Mouse (Mus musculus) G1E (cell line): ENCODE measurements around the gene 2510002D24Rik. TPM values are rescaled to one million over a fixed set of nuclear protein-coding genes. Genes with fewer than 3 reads are reported as not detected.
A peak's percentile ranks its signal among the peaks of the same experiment; 100 is the strongest.

Source experiments
- ATAC-seq: 2 replicates; pipeline ENCODE4 v1.8.0; 2016; ENCODE audit warnings: mild to moderate bottlenecking; ENCODE audit not compliant: insufficient number of reproducible peaks, poor library complexity, low FRiP score, severe bottlenecking; ENCODE audit errors: extremely low read depth
- DNase-seq: peaks from one replicate; pipeline ENCODE4 v3.0.0; 2012; ENCODE audit warnings: low spot score
- H3K27me3 ChIP-seq: 2 replicates; pipeline ENCODE4 v1.6.1; 2012; ENCODE audit warnings: mild to moderate bottlenecking, low read length, inconsistent platforms; ENCODE audit not compliant: insufficient read depth
- H3K36me3 ChIP-seq: replicated peaks from 2 replicates; pipeline ENCODE3; 2012; ENCODE audit warnings: mild to moderate bottlenecking, inconsistent platforms
- H3K4me1 ChIP-seq: 2 replicates; pipeline ENCODE4 v1.6.1; 2012; ENCODE audit warnings: low read depth, low read length, inconsistent platforms, mixed read lengths; ENCODE audit not compliant: insufficient read depth
- H3K4me3 ChIP-seq: 2 replicates; pipeline ENCODE4 v1.5.1; 2012; ENCODE audit warnings: low read depth, mild to moderate bottlenecking, inconsistent platforms, low read length, moderate library complexity, mixed read lengths
- H3K9me3 ChIP-seq: replicated peaks from 2 replicates; pipeline ENCODE4 v1.6.1; 2012; ENCODE audit warnings: inconsistent platforms
- CTCF ChIP-seq: IDR thresholded peaks from 2 replicates; pipeline ENCODE4 v1.5.1; 2012; ENCODE audit warnings: low read depth, low read length, inconsistent platforms, mixed read lengths
- GATA1 ChIP-seq: IDR thresholded peaks from 2 replicates; pipeline ENCODE4 v1.6.1; 2012; ENCODE audit warnings: borderline replicate concordance, low read length, inconsistent platforms, mixed read lengths
- GATA2 ChIP-seq: IDR thresholded peaks from 2 replicates; pipeline ENCODE4 v1.6.1; 2012; ENCODE audit warnings: low read depth, low read length, inconsistent platforms, borderline replicate concordance
- POLR2AphosphoS5 ChIP-seq: IDR thresholded peaks from 2 replicates; pipeline ENCODE4 v1.6.1; 2012; ENCODE audit warnings: low read depth, low read length, inconsistent platforms; ENCODE audit not compliant: insufficient replicate concordance
- TAL1 ChIP-seq: conservative IDR thresholded peaks from 2 replicates; pipeline ENCODE4 v1.6.1; 2012; ENCODE audit warnings: low read depth, low read length, inconsistent platforms, mixed read lengths
- polyA plus RNA-seq: library from polyadenylated mRNA; stranded (reverse); fragments of >175 nt; gene quantifications from 2 replicates; pipeline ENCODE4 v1.2.3, GENCODE M21; 2012
- total RNA-seq, 2 experiments: library from RNA; stranded (forward) in 1 of 2; stranded (reverse) in 1 of 2; fragments of 200-1000 nt in 1 of 2; fragments of >200 nt in 1 of 2; fragmentation: Nextera tagmentation in 1 of 2; gene quantifications; 2 replicates each; pipeline ENCODE4 v1.2.3; 2014 to 2017

Gene 2510002D24Rik
- total and polyA plus RNA-seq, 3 experiments: 45.9 to 74.9 (median 64.3) TPM

- Histone ChIP-seq H3K27me3 (no peaks in the 10 kb centered on the region), H3K9me3 (no peaks in the 10 kb centered on the region), H3K4me3 (peak within 1 kb of the TSS; percentile 99), H3K36me3 (peaks cover 62% of the 10 kb centered on the region), H3K4me1 (peaks cover 38% of the 10 kb centered on the region)
- TF ChIP-seq POLR2AphosphoS5 (no peak), GATA2 (no peak), TAL1 (no peak), CTCF (no peak), GATA1 (no peak)
- DNase-seq (peak; percentile 83), ATAC-seq (peak; percentile 84)
Observed at GRCm38 (mm10) chr16:18876442-18877308, 40.3 kb downstream of the 2510002D24Rik start, which contains the start of the genes Mrpl40 and Hira. TSS of gene Mrpl40 (minus strand) at chr16:18876862. TSS of gene Hira (plus strand) at chr16:18877037.

- Histone ChIP-seq H3K9me3 (no peaks in the 10 kb centered on the region), H3K4me3 (peak overlapping the region; percentile 99), H3K36me3 (peaks cover 62% of the 10 kb centered on the region), H3K27me3 (no peaks in the 10 kb centered on the region), H3K4me1 (peaks cover 38% of the 10 kb centered on the region)
- DNase-seq (peak; percentile 44), ATAC-seq (peak; percentile 43)
- no peak for TF ChIP-seq TAL1
- 0 out of 2 replicates have a peak, but pooled peaks have one; percentile 6 for TF ChIP-seq CTCF
- TF ChIP-seq GATA1: no peak
- no peak for TF ChIP-seq GATA2
Observed at GRCm38 (mm10) chr16:18877386-18878090, 41.2 kb downstream of the 2510002D24Rik start.

DNA sequence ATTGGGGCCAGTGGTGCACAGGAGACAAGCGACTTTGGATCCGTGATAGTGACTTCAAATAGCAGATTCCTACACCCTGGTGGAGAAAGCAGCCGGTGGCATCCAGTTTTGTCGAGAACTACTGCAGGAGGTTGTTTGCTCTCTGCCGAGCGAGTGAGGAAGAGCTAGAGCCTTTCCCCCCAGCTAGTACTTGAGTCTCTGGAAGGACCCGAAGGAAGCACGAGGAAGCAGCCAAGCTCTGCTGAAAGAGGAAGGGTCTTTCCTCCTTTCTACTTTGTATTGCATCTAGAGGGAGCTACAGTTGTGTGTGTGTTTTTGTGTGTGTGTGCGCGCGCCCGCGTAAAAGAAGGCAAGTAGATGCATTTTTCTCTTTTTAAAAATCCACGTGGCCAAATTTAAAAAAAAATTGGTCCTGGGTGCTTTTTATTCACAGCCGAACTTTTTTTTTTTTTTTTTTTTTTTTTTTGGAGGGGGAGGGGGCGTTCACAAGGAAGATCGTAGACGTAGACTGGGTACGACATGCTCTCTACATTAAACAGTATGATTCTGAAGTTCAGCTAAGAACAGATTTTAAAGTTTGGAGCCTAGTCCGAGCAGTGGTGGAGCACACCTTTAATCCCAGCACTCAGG is 41.8 kb downstream of the 2510002D24Rik start:
- ATAC-seq (no peak), DNase-seq (no peak)
- TF ChIP-seq CTCF (no peak), TAL1 (no peak), GATA2 (no peak), POLR2AphosphoS5 (no peak), GATA1 (no peak)
- Histone ChIP-seq H3K27me3 (no peaks in the 10 kb centered on the region), H3K4me3 (peak overlapping the region; percentile 99), H3K36me3 (peaks cover 62% of the 10 kb centered on the region), H3K9me3 (no peaks in the 10 kb centered on the region), H3K4me1 (peaks cover 38% of the 10 kb centered on the region)

GRCm38 (mm10) chr16:18884044-18884443 is 47.7 kb downstream of the 2510002D24Rik start:
- DNase-seq: no peak
- peaks cover 80% of the 10 kb centered on the region for H3K36me3 ChIP-seq
- no peaks in the 10 kb centered on the region for H3K27me3 ChIP-seq
- H3K9me3 ChIP-seq: no peaks in the 10 kb centered on the region
- TF ChIP-seq POLR2AphosphoS5: no peak
- TF ChIP-seq CTCF: no peak
- TF ChIP-seq TAL1: no peak
- TF ChIP-seq GATA2: no peak
- TF ChIP-seq GATA1: no peak
- H3K4me3 ChIP-seq: no peak overlapping the region
- ATAC-seq: no peak
- H3K4me1 ChIP-seq: peaks cover 23% of the 10 kb centered on the region

Other genes with a start within 250 kb of the 2510002D24Rik start
- not detected in 2 replicates for gene Tbx1, start 245.9 kb upstream of the 2510002D24Rik start, total RNA-seq (2014; fragmentation: Nextera tagmentation)
- 0.11 TPM in 1 of 2 replicates, not detected in the other for gene Tbx1, start 245.9 kb upstream of the 2510002D24Rik start, total RNA-seq (2017)
- not detected in 2 replicates for gene Tbx1, start 245.9 kb upstream of the 2510002D24Rik start, polyA plus RNA-seq
- not detected in 2 replicates for gene Gp1bb, start 214.2 kb upstream of the 2510002D24Rik start, total RNA-seq (2014; fragmentation: Nextera tagmentation)
- gene Gp1bb, start 214.2 kb upstream of the 2510002D24Rik start, total RNA-seq (2017): 0.11 TPM in 1 of 2 replicates, not detected in the other
- 0.20 and 0.44 TPM in 2 replicates for gene Gp1bb, start 214.2 kb upstream of the 2510002D24Rik start, polyA plus RNA-seq
- gene Gm49601, start 210.2 kb upstream of the 2510002D24Rik start, total RNA-seq (2014; fragmentation: Nextera tagmentation): not detected in 2 replicates
- 0.33 TPM in 1 of 2 replicates, not detected in the other for gene Gm49601, start 210.2 kb upstream of the 2510002D24Rik start, total RNA-seq (2017)
- gene Gm49601, start 210.2 kb upstream of the 2510002D24Rik start, polyA plus RNA-seq: not detected in 2 replicates
- gene Sept5, start 206.6 kb upstream of the 2510002D24Rik start, total RNA-seq (2014; fragmentation: Nextera tagmentation): not detected in 2 replicates
- gene Sept5, start 206.6 kb upstream of the 2510002D24Rik start, total RNA-seq (2017): 0.05 TPM in 1 of 2 replicates, not detected in the other
- gene Sept5, start 206.6 kb upstream of the 2510002D24Rik start, polyA plus RNA-seq: not detected in 2 replicates
- gene Cldn5, start 59.7 kb upstream of the 2510002D24Rik start, total RNA-seq (2014; fragmentation: Nextera tagmentation): not detected in 2 replicates
- gene Cldn5, start 59.7 kb upstream of the 2510002D24Rik start, total RNA-seq (2017): 0.12 TPM in 1 of 2 replicates, not detected in the other
- 0.03 TPM in 1 of 2 replicates, not detected in the other for gene Cldn5, start 59.7 kb upstream of the 2510002D24Rik start, polyA plus RNA-seq
- 78.3 and 79.8 TPM in 2 replicates for gene Ufd1, start 24.8 kb upstream of the 2510002D24Rik start, total RNA-seq (2014; fragmentation: Nextera tagmentation)
- 69.2 and 70.9 TPM in 2 replicates for gene Ufd1, start 24.8 kb upstream of the 2510002D24Rik start, total RNA-seq (2017)
- 7.6 and 9.2 TPM in 2 replicates for gene Ufd1, start 24.8 kb upstream of the 2510002D24Rik start, polyA plus RNA-seq
- 88.5 TPM in 2 replicates for gene Cdc45, start 24.6 kb upstream of the 2510002D24Rik start, total RNA-seq (2014; fragmentation: Nextera tagmentation)
- 88.9 and 96.5 TPM in 2 replicates for gene Cdc45, start 24.6 kb upstream of the 2510002D24Rik start, total RNA-seq (2017)
- 32.4 and 33.1 TPM in 2 replicates for gene Cdc45, start 24.6 kb upstream of the 2510002D24Rik start, polyA plus RNA-seq
- not detected in 2 replicates for gene Gm28539, start within 50 bp of the 2510002D24Rik start, total RNA-seq (2014; fragmentation: Nextera tagmentation)
- gene Gm28539, start within 50 bp of the 2510002D24Rik start, total RNA-seq (2017): not detected in 2 replicates
- gene Gm28539, start within 50 bp of the 2510002D24Rik start, polyA plus RNA-seq: not detected in 2 replicates
- 72.1 and 76.6 TPM in 2 replicates for gene Mrpl40, start 40.3 kb downstream of the 2510002D24Rik start, total RNA-seq (2014; fragmentation: Nextera tagmentation)
- 125 and 132 TPM in 2 replicates for gene Mrpl40, start 40.3 kb downstream of the 2510002D24Rik start, total RNA-seq (2017)
- gene Mrpl40, start 40.3 kb downstream of the 2510002D24Rik start, polyA plus RNA-seq: 14.9 and 18.7 TPM in 2 replicates
- gene Hira, start 40.5 kb downstream of the 2510002D24Rik start, total RNA-seq (2014; fragmentation: Nextera tagmentation): 55.4 and 63.8 TPM in 2 replicates
- gene Hira, start 40.5 kb downstream of the 2510002D24Rik start, total RNA-seq (2017): 42.5 and 46.2 TPM in 2 replicates
- gene Hira, start 40.5 kb downstream of the 2510002D24Rik start, polyA plus RNA-seq: 34.7 and 53.0 TPM in 2 replicates